Mouse (Mus musculus) c-Kit-positive CD71-negative TER-119-negative erythroid progenitor cells, embryonic 14.5 days (primary cell): ENCODE results near the gene Vmn2r79.
"Not testable (repeated sequence)": the region's sequence is repeated elsewhere in the genome, so short reads cannot be mapped to it uniquely, and the experiment has no call there.

Experiments
- DNase-seq: peaks from one replicate; pipeline ENCODE4 v3.0.0-alpha.2; 2013; ENCODE audit warnings: low read depth

The Vmn2r79 gene

DNA sequence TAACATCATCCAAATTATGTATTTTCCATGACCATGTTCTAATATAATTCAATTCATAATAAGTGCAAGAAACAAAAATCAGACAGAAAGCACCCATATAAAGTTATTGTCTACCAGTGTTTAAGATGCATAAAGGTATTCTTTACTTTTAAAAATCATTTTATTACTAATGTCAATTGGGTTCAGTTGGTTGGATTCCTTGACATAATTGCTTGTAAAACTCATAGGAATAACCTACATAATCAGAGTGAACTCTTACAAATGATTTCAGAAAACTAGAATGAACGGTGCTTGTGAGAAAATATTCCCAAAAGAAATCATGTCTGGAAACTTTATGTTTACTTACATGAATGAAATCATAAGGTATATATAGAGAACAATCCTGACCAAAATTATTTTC is at the start of gene Vmn2r79:
Gene Vmn2r79, plus strand, starts transcription at position 301 of the 400 bp plus-strand sequence.
- DNase-seq = not testable (repeated sequence)

GRCm38 (mm10) chr7:86994700-86995099 is 1.2 kb upstream of the Vmn2r79 start:
- DNase-seq = no peak

DNA sequence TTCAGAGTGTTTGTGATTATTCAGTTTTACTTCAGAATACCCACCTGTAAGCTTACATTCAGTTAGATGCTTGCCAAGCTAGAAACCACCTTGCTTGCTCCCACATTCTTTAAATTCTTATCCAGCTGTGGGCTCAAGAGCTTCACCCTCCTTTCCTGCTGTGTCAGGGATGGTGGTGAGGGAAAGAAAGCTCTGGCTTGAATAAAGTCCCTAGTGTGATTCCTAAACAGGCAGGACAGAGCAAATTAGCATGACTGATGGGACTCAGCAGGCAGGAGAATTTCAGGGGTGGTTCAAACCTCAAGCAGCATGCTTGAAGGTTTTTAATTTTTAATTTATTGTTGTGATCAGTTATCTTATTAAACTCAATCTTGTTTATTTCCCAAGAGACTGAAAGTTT is 30.6 kb downstream of the Vmn2r79 start:
- DNase-seq = not testable (repeated sequence)

DNA sequence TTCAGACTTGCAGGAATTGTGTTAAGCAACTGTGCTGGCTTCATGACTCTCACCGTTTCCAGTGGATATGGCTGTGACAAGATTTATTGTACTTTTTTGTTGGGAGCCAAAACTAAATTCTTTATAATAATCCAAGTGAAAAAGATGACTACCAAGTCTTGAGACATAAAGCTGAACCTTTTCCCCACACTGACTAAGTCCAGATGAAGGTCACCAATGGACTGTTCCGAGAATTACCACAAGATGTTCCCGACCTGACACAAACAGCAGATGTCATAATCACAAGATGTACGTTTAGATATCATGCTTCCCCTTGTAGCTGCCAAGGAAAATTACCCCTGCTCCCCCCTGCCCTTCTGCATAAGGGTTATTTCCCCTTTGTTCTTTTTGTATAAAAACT is 67.7 kb downstream of the Vmn2r79 start:
- DNase-seq = no peak
